Mouse (Mus musculus): ENCODE data around the gene Olfr183.
"Not testable (repeated sequence)": the region's sequence is repeated elsewhere in the genome, so short reads cannot be mapped to it uniquely, and the experiment has no call there.

Gene Olfr183

DNA sequence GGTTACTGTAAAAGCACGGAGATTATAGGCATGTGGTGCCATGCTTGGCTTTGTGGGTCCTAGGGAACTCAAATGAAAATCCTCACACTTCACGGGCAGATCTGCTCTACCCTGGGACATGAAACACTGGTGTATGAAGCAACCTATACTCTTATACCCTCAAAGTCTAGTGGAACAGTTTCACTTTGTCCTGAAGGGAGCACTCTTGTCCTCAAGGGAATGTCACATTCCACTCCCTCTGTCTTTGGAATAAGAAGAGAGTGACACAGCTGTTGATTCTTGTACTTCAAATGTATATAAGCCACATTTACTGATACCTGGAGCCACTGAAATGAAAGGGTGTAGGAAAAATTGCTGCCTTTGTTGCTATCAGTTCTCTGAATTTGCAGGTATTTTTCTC, at the start of gene Olfr183:
Olfr183 (plus strand) TSS at position 301 of the 400 bp plus-strand sequence.
- no peak for DNase-seq

DNA sequence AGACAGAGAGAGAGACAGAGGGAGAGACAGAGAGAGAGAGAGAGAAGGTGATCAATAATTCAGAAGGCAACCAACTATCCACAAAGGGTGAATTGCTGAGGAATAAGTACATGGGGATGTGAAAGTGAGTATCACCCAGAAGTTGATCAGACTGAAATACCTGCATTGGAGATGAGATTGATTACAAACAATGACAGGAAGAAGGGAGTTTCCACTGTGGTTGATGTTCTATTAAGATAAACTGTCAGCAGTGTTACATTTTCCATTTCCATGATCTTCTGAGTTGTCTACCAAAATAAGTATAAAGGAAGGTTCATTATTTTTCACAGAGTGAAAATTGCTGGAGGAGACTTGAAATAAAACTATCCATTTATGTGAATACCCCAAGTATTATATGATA, 12.0 kb downstream of the Olfr183 start:
- no peak for DNase-seq

DNA sequence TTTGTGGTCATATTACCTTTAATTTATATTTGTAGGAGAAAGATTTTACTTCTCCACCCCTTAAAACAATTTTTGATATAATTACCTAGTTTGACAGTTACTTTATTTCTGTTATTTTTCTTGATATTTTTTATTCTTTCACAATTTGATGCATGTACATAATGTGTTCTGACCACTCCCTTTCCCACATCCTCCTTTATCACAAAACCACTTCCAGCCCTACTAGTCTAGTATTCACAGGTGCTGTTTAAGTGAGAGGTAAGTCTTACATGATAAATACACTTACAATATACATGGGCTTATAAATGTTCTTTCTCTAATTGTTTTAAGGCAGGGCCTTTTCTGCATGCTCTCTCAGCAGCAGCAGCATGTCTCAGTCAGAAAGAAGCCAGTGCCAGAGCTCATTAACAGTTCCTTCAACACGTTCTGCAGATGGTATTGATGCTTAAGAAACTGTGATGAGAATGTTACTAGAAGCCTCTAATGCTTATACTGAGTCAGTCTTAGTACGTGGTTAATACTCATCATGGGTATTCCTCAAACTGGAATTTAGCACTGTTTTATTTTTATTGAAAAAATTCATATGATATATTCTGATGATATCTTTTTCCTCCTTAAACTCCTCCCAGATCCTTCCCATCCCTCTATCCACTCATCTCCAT, 18.3 kb downstream of the Olfr183 start:
- no peak for DNase-seq

DNA sequence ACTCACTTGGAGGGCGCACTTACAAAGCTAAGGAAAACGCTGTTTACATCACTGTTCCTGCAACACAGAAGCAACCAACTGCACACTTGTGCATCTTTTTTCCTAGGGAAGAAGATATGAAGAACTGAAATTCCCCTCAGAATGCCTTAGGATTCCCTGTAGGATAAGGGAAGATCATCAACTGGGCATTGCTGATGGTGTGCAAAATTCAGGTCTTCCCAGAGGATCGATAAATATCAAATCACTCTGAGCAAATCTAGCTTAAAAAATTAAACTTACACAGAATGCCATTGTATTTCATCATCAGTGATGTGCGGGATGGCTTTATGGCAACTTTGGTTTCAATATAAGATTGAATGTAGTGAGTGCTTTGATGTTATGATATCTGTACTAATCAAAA, 35.0 kb downstream of the Olfr183 start, which contains the start of gene Olfr186:
Olfr186 (minus strand) TSS at position 101 of the 400 bp plus-strand sequence.
- DNase-seq, result no peak

DNA sequence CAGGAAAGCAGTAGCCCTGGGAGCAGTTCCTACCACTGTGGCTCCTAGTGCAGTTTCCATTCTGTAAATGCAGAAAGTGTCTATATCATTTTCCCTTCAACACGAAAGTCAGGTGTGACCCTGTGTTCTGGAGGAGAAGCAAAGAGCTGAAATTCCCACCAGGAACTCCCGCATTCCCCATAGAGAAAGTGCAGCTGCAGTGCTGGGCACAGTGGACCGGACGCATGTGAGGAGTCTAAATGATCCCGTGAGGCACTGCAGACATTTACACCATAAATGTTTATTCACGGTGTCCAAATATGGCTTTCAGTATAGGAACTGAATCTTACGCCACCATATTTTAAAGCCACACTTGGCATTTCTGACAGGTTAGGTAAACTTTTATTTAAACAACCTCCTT, 44.6 kb downstream of the Olfr183 start, which contains the start of gene Olfr187:
Olfr187 (minus strand) TSS at position 58 of the 400 bp plus-strand sequence.
- no peak for DNase-seq

DNA sequence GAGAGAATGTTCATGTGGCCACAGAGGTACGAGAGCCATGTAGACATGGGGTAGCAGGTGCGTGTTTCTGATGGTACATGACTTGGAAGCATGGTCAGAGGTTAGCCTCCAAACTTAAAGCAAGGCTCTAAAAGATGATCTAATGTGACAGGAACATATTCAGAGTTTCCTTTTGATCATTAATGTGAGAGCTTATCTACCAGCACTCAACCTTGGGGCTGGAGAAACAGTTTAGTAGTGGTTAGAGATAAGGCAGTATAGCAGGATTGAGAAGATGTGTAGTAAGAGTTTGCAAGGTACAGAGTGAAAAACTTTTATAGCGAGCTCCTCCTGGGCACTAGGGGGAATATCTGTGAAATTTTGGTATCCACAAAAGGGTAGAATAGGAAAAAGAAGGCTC, 50.7 kb downstream of the Olfr183 start:
- no peak for DNase-seq

DNA sequence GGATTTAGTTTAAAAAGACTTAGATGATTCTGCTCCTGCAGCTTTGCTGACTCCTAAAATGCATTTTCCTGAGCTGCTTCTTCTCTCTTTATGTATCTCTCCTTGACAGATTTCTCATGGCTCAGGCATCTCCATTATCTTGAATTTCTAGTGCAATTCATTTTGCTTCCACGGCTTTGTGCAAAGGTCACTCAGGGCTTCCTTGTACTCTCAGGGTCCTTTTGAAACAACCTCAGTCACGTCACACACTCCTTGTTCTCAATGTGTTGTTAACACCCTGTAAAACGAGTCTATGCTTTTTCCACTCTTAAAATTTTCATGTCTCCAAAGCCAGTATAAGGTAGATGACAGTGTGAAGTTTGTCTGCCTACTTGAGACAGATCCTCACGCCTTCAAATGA, 52.4 kb downstream of the Olfr183 start:
- no peak for DNase-seq

DNA sequence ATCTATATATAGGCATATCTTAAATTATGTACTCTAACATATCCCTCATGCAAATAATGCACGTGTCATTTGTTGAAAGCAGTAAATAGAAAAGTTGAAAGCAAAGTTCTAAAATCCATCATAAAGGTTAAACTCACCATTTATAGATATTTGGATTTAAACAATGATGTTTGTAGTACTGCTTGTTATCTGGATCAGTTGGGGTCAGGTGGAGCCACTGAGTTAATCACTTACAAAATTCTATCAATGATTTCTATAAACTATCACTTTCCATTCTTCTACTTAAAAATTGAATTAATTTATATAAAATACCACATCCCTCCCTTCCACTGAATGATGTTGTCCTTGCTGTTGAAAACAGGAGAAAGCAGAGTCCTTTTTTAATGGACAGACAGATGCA, 53.7 kb downstream of the Olfr183 start:
- DNase-seq, result no peak

DNA sequence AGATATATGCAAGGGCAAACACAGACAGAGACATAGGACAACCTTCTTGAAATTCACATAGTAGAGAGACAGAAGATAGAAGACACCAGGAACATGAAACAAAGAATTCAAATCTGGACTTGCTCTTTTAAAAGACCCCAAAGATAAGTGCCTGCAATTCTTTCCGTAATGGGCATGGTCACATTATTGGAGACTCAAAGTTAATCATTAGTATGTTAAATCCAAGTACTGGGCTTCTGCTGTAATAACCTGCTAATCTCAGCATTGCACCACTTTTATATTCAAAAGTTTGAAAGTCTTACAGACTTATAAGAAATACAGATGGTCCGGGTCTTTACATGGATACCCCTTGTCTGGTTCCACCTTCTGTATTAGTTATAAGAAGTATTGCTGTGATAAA, 54.1 kb downstream of the Olfr183 start:
- DNase-seq, result not testable (repeated sequence)

Measured in lung, postnatal 14 days (tissue).